Mouse (Mus musculus) right cerebral cortex, postnatal 14 days (tissue): ENCODE measurements around the gene Ing3.

Experiments used
- DNase-seq: peaks from one replicate; pipeline ENCODE4 v3.0.0; 2022

Ing3 gene

DNA sequence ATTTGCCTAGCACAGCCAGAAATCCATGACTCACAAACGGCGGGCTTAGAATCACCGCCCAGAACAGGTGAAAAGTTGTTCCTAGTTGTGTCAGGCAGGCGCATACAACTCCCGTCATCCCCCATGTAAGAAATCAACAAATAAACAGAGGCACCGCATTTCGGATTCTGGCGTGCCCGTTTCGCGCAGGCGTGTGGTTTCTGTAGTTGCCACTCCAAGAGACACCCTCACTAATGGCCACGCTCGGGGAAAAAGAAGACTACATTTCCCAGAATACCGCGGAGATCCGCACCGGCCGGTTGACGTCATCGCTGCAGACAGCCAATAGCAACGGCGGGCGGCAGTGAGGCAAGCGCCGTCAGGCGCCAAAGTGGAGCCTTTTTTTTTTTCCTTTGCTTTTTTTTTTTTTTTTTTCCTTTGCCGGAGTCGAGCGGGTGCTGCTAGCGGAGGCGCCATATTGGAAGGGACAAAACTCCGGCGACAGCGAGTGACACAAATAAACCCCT, at the start of gene Ing3:
Ing3 (plus strand) TSS at position 346 of the 506 bp plus-strand sequence.
- peak; percentile 98 for DNase-seq

DNA sequence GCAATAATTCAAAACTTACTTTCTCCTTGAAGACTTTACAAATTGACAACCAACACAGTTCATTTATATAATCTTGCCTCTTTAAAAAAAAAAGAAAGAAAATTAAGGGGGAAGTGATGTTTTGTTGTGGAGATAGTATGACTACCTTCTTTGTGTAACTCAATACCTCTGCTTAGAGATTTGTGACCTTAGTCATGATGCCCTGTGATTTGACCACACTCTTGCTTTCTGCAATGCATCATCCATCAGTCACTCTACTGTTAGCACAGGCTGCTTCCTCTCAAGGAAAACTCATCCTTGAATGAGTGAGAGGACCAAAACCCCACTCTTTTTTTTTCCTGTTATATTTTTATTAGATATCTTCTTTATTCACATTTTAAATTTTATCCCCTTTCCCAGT, 39.7 kb upstream of the Ing3 start:
- DNase-seq, result no peak

DNA sequence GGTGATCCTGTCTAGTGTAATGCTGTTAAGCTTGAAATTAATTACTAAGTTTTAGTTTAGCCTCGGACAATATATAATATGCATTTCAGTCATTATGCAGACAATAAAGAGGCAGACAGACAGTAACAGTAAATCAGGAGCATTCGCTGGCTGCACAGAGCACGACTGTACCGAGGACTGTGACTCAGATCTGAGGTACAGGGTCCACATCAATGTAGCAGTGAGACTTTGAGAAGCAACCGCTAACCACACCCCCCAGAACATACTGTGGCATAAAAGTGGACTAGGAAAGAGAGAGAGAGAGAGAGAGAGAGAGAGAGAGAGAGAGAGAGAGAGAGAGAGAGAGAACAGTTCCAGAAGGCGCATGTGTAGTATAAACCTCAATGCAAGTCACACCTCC, 38.6 kb upstream of the Ing3 start:
- no peak for DNase-seq

DNA sequence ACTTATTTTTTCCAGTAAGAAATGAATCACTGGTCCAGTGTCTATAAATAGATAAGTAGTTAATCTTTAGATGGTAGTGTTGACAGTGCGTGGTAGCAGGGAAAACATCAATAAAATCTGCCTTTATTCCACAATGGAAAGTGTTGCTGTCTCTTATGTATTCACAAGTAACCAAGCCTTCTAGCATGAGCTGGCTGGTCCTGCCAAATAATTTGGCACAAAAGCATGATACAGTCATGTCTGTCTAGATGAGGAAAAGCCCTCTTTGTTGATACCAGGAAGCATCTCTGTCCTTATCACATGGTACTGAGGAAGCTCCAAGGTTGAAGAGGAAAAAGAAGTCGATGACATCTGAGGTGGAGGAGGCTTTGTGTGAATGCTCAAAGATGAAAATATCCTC, 32.8 kb upstream of the Ing3 start:
- DNase-seq, result no peak

DNA sequence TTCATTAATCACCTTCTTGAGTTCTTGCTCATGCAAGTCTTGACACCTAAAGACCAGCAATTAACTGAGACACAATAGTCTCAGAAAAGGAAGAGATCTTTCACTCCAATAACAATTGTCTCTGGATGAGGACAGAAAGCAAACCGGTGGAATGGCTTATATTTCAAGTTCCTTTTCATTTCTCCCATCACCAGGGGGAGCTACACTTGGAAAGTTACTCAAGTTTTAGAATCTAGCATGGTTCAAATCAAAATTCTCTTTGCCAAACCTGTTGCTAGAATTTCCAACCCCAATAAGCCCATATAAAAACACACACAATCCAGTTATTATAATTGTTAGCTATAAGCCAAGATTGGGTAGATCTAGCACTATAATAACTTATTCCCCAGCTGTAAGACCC, 25.2 kb upstream of the Ing3 start:
- DNase-seq, result no peak

DNA sequence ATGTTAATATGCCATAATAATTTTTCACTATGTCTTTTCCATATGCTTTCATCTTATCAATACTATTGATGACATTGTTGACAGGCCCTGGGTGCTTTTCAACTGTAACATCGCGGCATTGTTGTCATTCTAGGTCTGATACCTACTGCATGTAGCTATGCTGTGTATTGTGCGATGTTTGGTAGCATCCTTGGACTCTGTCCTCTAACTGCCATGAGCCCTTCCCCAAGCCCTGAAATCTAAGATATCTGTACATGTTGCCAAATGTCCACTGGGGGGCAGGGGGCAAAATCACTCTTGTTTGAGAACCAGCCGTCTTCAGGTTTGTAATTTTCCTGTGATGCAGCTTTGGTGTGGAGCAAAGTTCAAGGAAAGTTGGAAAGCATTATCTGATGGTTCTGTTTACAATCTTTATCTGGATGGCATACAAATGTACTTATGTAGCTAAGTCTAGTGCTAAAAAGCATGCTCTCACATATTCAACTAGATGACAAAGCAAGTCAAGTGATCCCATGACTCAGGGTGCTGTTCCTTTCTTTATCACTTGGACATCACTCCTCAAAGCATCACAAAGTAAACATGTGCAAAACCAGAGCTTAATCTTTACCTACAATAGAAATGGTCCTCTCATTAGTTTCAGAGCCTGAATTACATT, 11.3 kb upstream of the Ing3 start:
- no peak for DNase-seq

DNA sequence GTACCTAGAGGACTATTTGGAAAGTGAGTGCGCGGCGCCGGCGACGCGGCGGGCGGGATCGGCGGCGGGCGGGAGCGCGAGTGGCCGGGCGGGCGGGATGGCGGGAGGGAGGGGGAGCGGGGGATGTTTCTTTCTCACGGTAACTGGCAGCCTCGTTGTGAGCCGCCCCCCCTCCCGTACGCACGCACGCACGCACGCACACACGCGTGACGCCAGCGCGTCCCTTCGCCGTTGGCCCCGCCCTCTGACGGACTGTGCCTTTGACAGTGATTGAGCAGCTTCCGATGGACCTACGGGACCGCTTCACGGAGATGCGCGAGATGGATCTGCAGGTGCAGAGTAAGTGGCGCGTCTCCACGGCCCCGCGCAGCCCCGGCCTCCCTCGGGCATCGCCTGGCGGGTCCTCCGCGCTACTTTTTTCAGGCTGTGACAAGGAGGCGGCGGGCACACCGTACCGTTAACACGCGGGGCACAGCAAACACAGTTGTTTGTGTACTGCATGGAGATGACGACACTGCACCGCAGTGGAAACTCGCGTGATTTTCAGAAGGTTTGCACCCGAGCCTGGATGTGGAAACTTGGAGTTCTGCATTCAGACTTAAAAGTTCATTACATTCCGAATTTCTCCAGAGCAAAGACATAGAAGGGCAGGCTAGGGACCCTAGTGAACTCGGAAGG, 539 bp downstream of the Ing3 start:
- peak; percentile 97 for DNase-seq

DNA sequence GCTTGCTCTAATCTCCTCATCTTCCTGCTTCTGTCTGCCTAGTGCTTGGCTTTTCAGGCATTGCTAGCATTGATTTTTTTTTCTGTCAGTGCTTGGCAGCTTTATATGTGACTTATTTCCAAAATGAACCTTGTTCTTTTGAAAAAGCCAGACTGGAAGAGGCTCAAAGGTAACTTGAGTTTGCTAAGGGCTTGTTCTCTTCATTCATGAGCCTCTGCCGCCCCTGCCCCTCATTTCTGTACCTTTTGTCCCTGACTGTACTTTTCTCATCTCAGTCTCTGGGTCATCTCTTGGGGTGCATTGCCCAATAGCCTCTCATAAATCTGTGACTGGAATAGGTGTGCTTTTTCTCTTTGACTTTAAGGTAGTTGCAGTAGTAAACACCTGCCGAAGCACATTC, 1.3 kb downstream of the Ing3 start:
- DNase-seq, result no peak

DNA sequence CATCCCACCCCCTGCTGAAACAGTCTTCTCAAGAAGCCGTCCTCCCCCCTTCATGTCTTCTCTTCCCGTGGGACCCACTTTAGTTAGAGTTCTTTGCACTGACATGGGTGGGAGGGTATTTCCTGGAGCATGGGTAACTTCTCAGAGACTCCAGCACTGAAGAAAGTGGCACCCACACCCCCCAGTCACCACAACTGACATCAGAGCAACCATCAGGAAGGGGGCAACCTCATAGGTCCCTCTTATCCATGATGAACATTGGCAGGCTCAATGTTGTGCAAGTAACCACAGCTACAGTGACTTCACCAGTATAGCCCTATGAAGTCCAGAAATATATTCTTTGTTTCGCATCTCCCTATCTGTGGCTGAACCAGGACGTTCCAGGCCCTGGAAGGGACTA, 6.1 kb downstream of the Ing3 start:
- DNase-seq, result no peak

DNA sequence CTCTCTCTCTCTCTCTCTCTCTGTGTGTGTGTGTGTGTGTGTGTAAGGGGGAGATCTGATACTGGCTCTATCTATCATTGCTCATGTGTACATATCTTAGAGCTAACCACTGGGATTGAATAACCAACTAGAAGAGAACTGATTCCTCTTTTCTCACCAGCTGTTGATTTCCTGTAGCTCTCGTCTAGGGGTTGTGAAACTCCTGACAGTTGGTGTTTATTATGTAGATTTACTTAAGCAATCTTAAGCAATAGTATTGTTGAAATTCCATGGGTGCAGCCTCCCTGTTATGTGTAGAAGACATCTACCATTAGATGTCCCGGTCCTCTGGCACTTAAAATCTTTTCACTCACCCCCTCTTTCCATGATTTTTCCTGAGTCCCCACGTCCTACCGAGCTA, 9.6 kb downstream of the Ing3 start:
- DNase-seq, result no peak

DNA sequence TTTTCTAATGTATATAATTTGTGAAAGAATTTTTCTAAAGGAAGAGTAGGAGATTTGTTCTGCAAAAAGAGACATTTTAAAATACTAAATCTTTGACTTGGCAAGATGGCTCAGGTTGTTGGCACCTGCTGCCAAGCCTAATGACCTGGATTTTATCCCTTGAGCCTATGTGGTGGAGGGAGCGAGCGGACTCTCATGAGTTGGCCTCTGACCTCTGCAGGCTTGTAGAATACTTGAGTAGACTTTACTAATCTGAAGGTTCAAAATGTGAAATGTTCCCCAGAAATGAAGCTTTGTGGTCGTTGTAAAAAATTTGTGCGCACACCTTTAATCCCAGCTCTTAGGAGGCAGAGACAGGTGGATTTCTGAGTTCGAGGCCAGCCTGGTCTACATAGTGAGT, 10.5 kb downstream of the Ing3 start:
- no peak for DNase-seq

DNA sequence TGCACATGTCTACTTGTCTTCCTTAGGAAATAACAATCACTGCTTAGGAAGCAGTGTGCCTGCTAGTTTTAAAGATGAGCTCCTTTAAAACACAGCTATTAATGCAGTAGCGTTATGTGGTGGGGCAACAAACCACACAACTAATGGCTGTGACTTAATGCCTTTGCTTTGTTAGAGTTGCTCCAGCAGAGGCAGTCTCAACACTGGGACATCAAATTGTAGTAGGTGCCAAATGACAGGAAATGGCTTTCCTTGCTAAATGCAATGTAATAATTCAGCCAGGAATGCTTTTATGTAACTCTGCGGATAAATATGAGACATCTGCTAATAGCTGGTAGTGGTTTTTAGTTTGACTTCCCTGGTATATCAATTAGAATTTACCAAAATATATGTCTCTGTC, 28.2 kb downstream of the Ing3 start:
- no peak for DNase-seq

DNA sequence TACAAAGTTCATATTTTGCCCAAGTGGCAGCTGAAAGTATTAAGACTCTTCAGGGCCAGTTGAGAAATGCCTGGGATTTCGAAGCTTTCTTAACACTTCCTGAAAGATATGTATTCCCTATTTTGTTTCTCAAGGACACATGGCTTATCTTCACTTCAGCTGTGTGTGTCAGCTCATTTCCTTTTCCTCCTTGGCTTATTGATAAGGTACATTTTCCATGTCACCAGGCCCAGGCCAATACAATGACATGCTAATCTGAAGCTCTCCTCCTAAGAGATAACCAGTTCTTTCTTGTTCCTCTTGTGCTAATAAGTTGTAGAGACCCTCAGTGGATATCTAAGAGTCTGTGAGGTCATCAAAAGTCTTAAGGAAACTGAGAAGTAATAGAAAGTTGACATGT, 31.7 kb downstream of the Ing3 start:
- DNase-seq, result no peak

DNA sequence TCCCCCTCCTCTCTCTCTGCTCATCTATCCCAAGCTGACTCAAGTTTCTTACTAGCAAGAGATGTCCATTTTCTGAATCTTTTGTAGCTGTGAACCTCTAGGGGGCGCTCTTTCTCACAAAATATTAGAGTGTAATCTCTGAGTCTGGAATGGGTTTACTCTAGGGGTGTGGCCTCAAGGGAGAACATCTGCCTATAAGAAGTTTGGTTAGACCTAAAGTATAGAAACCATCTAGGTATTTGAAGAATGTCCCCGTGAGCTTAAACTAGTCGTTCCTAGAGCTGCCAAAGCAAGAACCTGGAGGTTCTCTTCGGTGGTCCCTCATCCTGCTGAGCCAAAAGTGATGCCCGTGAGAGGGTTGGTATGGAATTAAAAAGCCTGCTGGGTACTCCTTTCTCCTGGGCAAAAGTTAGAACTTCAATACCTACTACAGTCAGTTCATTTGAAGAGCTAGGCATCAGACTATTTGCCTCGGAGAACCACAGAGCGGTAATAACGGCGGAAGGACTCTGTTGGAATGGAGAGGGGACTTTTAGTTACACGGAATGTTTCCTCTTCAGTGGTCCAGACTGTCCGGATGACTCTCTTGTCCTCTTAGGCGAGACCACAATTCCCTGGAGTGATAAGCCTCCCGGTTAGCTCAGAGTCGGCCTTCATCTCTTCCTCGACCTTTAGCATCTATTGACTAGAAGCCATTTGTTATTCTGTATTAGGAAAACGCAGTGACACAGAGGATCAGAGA, 35.8 kb downstream of the Ing3 start:
- DNase-seq, result no peak

DNA sequence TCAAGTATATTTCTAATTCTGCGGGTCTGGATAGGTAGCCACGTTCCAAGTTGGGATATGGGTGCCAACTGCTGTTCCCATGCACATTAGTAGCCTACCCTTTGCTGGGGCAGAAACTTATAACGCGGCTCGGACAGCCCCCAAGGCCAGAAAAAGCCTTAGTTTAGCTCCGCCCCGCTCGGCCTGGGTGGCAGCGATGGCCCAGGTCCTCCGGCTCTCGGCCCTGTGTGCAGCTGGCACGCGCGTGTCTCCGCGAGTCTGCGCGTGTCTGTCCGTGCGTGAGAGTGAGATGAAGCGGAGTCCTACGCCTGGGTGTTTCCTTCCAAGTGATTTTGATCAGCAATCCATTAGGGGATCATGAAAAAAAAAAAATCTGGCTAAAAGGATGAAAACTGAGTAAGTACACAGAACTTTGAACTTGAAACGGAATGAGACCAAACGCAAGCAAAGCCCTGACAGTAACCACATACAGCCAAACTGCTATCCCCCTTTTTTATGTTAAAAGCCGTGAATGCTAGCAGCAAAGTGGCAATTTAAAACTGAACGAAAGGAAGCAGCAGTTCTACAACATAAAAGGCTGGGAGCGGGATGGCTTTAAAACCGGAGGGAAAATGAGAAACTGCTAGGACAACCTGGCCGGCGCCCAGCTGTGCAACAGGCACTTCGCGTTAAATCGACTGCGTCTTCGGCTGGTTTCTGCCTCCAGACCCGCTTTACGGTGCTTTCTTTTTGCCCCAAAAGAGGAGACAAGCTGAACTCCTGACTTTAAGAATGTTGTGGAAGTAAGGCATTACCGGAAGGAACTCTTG, 36.6 kb downstream of the Ing3 start, which contains the start of gene Cped1:
Cped1 (plus strand) TSS at position 185 of the 809 bp plus-strand sequence.
- DNase-seq, result peak; percentile 14

DNA sequence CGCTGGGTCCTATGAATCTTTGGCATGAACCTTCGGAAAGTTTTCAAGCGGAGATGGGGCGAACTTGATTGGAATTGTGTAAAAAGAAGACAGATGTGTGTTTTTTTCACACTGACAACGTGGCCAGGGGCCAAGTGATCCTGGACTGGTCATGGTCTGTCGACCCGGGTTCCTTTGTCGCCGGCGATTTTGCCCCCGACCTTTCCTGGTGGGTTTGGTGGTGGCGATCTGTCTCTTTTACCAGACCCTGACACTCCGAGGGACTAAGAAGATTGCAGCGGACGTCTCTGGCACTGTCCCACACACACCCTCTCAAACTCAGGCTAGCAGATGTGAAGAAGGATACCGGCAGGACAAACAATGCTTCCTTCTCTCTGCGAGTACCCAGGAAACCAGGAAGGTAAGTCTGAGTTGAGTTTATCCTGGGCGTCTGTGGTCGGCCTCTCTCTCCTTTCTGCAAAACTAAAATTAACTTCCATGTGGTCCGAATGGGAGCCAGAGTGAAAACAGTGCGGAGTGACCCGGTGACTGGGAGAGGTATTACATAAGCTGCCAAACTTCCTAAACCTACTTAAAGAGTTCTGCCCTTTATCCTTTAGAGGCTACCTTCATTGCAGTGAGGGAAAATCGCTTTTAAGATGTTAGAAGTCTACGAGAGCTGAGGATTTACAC, 37.4 kb downstream of the Ing3 start:
- DNase-seq, result no peak

DNA sequence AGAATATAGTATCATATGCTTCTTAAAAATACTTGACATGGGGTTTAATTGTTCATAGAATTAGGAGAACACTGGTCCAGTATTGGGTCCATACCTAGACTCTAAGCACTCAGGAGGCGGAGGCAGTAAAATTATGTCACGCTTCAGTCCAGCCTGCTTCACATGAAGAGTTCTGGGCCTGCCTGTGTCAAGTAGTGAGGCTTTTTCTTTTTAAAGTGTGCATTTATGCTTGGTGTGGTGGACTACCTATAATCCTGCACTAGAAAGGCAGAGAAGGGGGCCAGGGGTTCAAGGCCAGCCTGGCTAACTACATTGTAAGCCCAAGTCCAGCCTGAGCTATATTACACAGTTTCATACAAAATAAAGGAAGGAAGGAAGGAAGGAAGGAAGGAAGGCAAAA, 38.2 kb downstream of the Ing3 start:
- no peak for DNase-seq

DNA sequence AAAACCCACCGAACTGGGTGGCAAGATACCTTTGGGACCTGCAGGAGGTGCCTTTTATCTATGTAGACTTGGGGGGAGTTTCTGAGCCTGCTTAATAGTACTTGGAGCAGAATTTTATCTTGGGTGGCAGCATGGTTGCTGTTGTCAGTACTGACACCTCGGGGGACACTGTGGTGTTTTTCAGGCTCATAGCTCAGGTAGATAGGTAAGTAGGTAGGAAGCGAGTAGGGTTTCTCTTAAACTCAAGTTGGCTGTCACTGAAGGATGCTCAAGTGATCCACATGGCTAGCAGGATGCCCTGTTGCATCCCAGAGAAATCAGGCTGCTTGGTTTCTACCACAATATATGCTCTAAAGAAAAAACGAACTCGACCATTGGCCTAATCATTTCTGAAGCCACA, 38.9 kb downstream of the Ing3 start:
- no peak for DNase-seq

DNA sequence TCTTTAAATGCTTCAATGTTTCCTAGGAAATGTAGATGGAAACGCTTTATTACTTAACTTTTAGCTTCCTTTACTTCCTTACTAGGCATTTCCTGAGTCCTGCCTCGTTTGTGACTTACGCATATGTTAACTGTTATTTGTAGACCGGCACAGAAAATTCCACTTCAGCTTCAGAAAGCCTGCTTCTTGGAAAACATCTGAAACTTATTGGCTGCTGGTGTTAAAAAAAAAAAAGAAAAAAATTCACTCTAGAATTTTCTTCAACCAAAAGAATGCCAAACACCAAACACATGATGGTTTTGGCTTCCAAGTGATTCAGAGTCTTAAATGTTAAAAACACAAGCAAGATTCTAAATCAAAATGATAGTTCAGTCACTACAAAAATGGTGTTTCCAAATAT, 39.7 kb downstream of the Ing3 start:
- no peak for DNase-seq

DNA sequence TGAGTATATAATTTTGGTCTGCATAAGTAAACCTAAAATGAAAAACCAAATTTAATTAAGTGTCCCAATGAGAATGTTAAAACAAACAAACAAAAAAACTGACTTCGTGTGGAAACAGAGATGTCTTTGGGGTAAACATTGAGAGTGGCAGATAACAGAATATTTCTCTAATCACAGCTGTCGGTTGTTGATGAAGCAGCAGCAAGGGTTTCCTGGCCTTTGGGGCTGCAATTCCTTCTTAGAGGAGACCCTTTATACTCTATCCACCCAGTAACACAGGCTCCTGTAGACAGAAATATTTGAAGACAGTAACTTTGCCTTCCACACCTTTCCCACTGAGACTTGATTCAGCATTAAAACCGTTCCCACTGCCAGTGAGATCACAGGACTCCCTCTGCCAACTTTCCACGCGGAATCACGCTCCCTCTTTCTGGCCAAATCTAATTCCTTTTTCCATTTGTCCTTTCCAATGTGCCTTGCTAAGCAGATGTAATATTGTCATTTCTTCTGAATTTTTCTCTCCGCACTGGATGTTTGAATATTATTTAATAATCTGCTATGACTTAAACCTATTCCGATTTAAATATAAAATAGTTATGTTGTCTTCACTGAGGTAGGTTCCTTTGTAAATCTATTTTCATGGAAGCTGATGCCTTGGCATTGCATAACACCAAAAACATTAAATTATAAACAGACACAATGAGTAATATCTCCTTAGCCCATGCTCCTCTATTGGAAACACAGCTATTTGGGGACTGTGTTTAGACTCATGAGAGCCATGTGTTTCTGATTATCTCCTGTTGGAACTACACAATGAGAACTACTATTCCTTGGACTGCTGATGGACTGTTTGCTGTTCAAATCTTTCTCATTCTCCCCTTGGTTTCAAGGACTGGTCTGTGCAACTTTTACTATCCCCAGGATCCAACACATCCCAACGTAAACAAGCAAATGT, 41.1 kb downstream of the Ing3 start:
- no peak for DNase-seq

DNA sequence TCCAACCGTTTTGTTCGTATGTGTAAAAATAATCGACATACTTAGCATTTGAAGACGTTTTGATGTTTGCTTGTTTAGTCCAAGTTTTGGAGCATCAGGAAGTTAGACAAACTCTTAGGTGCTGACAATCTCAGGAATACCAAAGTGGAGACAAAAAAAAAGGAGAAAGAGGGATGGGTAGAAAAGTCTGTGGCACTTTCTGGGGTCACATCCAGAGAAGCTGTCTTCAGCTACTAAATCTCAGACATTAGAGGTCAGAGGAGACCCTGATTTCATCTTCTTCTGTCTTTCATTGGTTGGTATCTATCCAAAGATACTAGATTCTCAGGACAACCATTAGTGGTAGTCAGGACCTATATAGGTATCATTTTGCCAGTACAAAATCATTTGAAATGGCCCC, 41.8 kb downstream of the Ing3 start:
- DNase-seq, result no peak
